Mouse (Mus musculus): ENCODE results near the gene B4galt3.
"Not testable (repeated sequence)": the region's sequence is repeated elsewhere in the genome, so short reads cannot be mapped to it uniquely, and the experiment has no call there.

Gene B4galt3

GRCm38 (mm10) chr1:171286517-171286916, 16.4 kb downstream of the B4galt3 start:
- DNase-seq = no peak

GRCm38 (mm10) chr1:171287136-171288081, 17.3 kb downstream of the B4galt3 start, which contains the start of gene Usp21:
TSS of gene Usp21 (minus strand) at chr1:171287991.
- peak; percentile 93 for DNase-seq

GRCm38 (mm10) chr1:171288328-171288727, 18.2 kb downstream of the B4galt3 start:
- DNase-seq = no peak

- DNase-seq = no peak
Measured at GRCm38 (mm10) chr1:171293351-171293750, 23.2 kb downstream of the B4galt3 start.

GRCm38 (mm10) chr1:171293906-171294297, 23.8 kb downstream of the B4galt3 start:
- DNase-seq = no peak

- DNase-seq = peak; percentile 74
Measured at GRCm38 (mm10) chr1:171294298-171295062, 24.4 kb downstream of the B4galt3 start, which contains the start of gene Ufc1. TSS of gene Ufc1 (minus strand) at chr1:171295024.

- no peak for DNase-seq
Measured at GRCm38 (mm10) chr1:171295063-171295402, 24.9 kb downstream of the B4galt3 start.

GRCm38 (mm10) chr1:171298226-171298625, 28.1 kb downstream of the B4galt3 start:
- DNase-seq = no peak

- DNase-seq = not testable (repeated sequence)
Measured at GRCm38 (mm10) chr1:171306157-171306556, 36.0 kb downstream of the B4galt3 start.

GRCm38 (mm10) chr1:171309321-171309720, 39.2 kb downstream of the B4galt3 start:
- no peak for DNase-seq

GRCm38 (mm10) chr1:171319748-171320147, 49.6 kb downstream of the B4galt3 start:
- no peak for DNase-seq

GRCm38 (mm10) chr1:171320151-171320550, 50.0 kb downstream of the B4galt3 start:
- no peak for DNase-seq

- no peak for DNase-seq
Measured at GRCm38 (mm10) chr1:171321415-171321814, 51.3 kb downstream of the B4galt3 start.

GRCm38 (mm10) chr1:171322012-171322411, 51.9 kb downstream of the B4galt3 start:
- DNase-seq = no peak

GRCm38 (mm10) chr1:171325571-171325970, 55.4 kb downstream of the B4galt3 start:
- no peak for DNase-seq
